Mouse (Mus musculus): ENCODE results near the gene Tspan3.

The Tspan3 gene

GRCm38 (mm10) chr9:56154572-56154971 lies 10.7 kb downstream of the Tspan3 start:
- peak in 1 of 2 experiments; percentile 16 for DNase-seq

GRCm38 (mm10) chr9:56152482-56153007 lies 12.7 kb downstream of the Tspan3 start:
- no peak for DNase-seq

- DNase-seq, result peak; percentile 69 to 76
Measured at GRCm38 (mm10) chr9:56151745-56152481, 13.4 kb downstream of the Tspan3 start.

- DNase-seq, result no peak
Measured at GRCm38 (mm10) chr9:56146326-56146923, 18.9 kb downstream of the Tspan3 start.

- DNase-seq, result no peak
Measured at GRCm38 (mm10) chr9:56144366-56145003, 20.8 kb downstream of the Tspan3 start.

GRCm38 (mm10) chr9:56141776-56142175 lies 23.5 kb downstream of the Tspan3 start:
- peak; percentile 72 to 82 for DNase-seq

GRCm38 (mm10) chr9:56135590-56136197 lies 29.6 kb downstream of the Tspan3 start:
- no peak for DNase-seq

- no peak for DNase-seq
Measured at GRCm38 (mm10) chr9:56134614-56135013, 30.7 kb downstream of the Tspan3 start.

GRCm38 (mm10) chr9:56133970-56134369 lies 31.3 kb downstream of the Tspan3 start:
- no peak for DNase-seq

GRCm38 (mm10) chr9:56131813-56132525 lies 33.3 kb downstream of the Tspan3 start:
- no peak for DNase-seq

GRCm38 (mm10) chr9:56130536-56130935 lies 34.7 kb downstream of the Tspan3 start:
- DNase-seq, result no peak

GRCm38 (mm10) chr9:56129951-56130350 lies 35.3 kb downstream of the Tspan3 start:
- DNase-seq, result peak in 1 of 2 experiments; percentile 15

- DNase-seq, result peak; percentile 59 to 73
Measured at GRCm38 (mm10) chr9:56128331-56128730, 36.9 kb downstream of the Tspan3 start.

- DNase-seq, result no peak
Measured at GRCm38 (mm10) chr9:56126453-56127173, 38.7 kb downstream of the Tspan3 start.

GRCm38 (mm10) chr9:56124561-56124960 lies 40.7 kb downstream of the Tspan3 start:
- DNase-seq, result no peak

GRCm38 (mm10) chr9:56123613-56124012 lies 41.7 kb downstream of the Tspan3 start:
- no peak for DNase-seq

GRCm38 (mm10) chr9:56122973-56123372 lies 42.3 kb downstream of the Tspan3 start:
- DNase-seq, result peak in 1 of 2 experiments; percentile 17

GRCm38 (mm10) chr9:56121097-56121496 lies 44.2 kb downstream of the Tspan3 start:
- DNase-seq, result peak; percentile 30 to 54

GRCm38 (mm10) chr9:56119651-56120050 lies 45.6 kb downstream of the Tspan3 start:
- no peak for DNase-seq

GRCm38 (mm10) chr9:56118582-56118981 lies 46.7 kb downstream of the Tspan3 start:
- DNase-seq, result peak; percentile 36 to 65

GRCm38 (mm10) chr9:56118091-56118490 lies 47.2 kb downstream of the Tspan3 start:
- no peak for DNase-seq

GRCm38 (mm10) chr9:56108174-56108573 lies 57.1 kb downstream of the Tspan3 start:
- no peak for DNase-seq

Measured in kidney, adult 8-10 months (tissue).